Mouse (Mus musculus) E14TG2a.4 (cell line): ENCODE measurements at regions not wholly inside any gene's neighbourhood (a gene's known extent, or its start where the extent isn't known, plus 50 kb on each side); places are given as distances from the start of the nearest gene placed in this dataset.

Experiments
- CTCF ChIP-seq: conservative IDR thresholded peaks from 2 replicates; pipeline ENCODE4 v1.5.1; 2014; ENCODE audit warnings: low read length
- POU5F1 ChIP-seq: IDR thresholded peaks from 2 replicates; pipeline ENCODE4 v1.6.1; 2014; ENCODE audit warnings: low read length, borderline replicate concordance

- TF ChIP-seq POU5F1 (no peak), CTCF (no peak)
These were observed 207.0 kb downstream of the Plk2 start for GRCm38 (mm10) chr13:110601840-110602239.
